Mouse (Mus musculus) liver, postnatal 0 days (tissue): ENCODE results near the gene Eps15l1.

ENCODE experiments used
- CTCF ChIP-seq: sonication (generic); IDR thresholded peaks from 2 replicates; pipeline ENCODE4 v1.5.1; 2016; ENCODE audit warnings: antibody characterized with exemption, low read depth
- EP300 ChIP-seq: IDR thresholded peaks from 2 replicates; pipeline ENCODE4 v1.6.1; 2016; ENCODE audit warnings: antibody characterized with exemption, low read depth, mild to moderate bottlenecking

GRCm38 (mm10) chr8:72420571-72421361, 494 bp downstream of the Eps15l1 start:
- TF ChIP-seq CTCF (no peak), EP300 (no peak)
